In the genomic region with DNA sequence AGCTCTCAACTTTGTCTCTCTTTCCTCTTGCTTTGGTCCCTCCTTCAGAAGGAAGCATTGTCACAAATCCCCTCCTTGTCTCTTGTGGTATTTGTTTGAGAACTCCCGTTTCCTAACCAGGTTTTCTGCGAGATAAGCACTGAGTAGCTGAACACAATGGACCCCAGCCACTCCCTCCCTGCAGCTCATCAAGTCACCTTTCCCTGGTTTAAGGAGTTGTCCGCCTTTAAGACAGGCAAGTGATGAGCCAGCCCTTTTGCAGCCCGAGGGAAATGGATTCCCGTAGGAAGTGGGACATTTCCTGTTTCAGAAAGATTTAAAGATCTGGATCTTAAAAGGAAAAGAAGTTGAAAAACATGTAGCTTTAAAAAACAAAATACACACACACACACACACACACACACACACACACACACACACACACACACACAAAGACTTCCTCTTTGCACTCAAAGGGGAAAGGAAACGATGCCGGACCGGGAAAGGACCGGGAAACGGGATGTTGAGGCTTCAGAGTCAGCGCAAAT, we compare ENCODE assay signal across 9 mouse cellular contexts. TPM values are rescaled to one million over a fixed set of nuclear protein-coding genes. Genes with fewer than 3 reads are reported as not detected.
DNase-seq lines count a peak whose midpoint lies in the region; ATAC-seq and TF ChIP-seq lines count a peak whose summit lies in the region.
"Had no signal": no experiment of that assay in that cellular context is flagged by ENCODE, and none has a peak within 500 bp of the region (broad histone marks: within the 10 kb centered on the region; RNA-seq: fewer than 3 reads in every experiment).

No protein-coding gene starts in this region.

- no peaks in the 10 kb centered on the region for H3K27me3 ChIP-seq in heart, embryonic 13.5 days (replicated peaks)
- H3K27me3 ChIP-seq in liver, embryonic 12.5 days (replicated peaks): no peaks in the 10 kb centered on the region

- peak overlapping the region; percentile 33 for H3K4me2 ChIP-seq in heart, embryonic 13.5 days
- peak overlapping the region; percentile 20 for H3K4me2 ChIP-seq in liver, embryonic 12.5 days

- TF ChIP-seq CTCF in layer of hippocampus, adult 2 months (conservative IDR thresholded peaks at IDR 0.05): no peak

- H3K9ac ChIP-seq in heart, embryonic 13.5 days: no peak overlapping the region
- no peak overlapping the region for H3K9ac ChIP-seq in liver, embryonic 12.5 days

- H3K9me3 ChIP-seq in heart, embryonic 13.5 days: no peaks in the 10 kb centered on the region
- H3K9me3 ChIP-seq in liver, embryonic 12.5 days (replicated peaks): no peaks in the 10 kb centered on the region

- peak overlapping the region; percentile 39; the same call in 1 of the 2 replicates for H3K27ac ChIP-seq in layer of hippocampus, adult 2 months
- H3K27ac ChIP-seq in heart, embryonic 13.5 days (replicated peaks): peak overlapping the region; percentile 76
- no peak overlapping the region for H3K27ac ChIP-seq in liver, embryonic 12.5 days

- ATAC-seq in heart, embryonic 13.5 days (ENCODE audit: extremely low read depth, insufficient number of reproducible peaks, low FRiP score, low TSS enrichment): no peak
- ATAC-seq in liver, embryonic 12.5 days: peak; percentile 55; the same call in 1 of the 2 replicates
- ATAC-seq in megakaryocyte-erythroid progenitor cell, adult 5-6 weeks (replicated peaks; ENCODE audit: low FRiP score, low TSS enrichment, poor library complexity, severe bottlenecking): peak; percentile 89
- ATAC-seq in cerebellum, adult (ENCODE audit: insufficient number of reproducible peaks, low FRiP score, low TSS enrichment): no peak
- no peak for ATAC-seq in monocyte, adult 5-6 weeks (replicated peaks; ENCODE audit: insufficient number of reproducible peaks, low FRiP score, low TSS enrichment, poor library complexity, severe bottlenecking)

- 52% methylated on average over 11 of the region's 11 CpGs for WGBS in heart, embryonic 13.5 days
- WGBS in liver, embryonic 12.5 days (ENCODE audit: insufficient replicate concordance): 15% methylated on average over 11 of the region's 11 CpGs

- H3K36me3 ChIP-seq in heart, embryonic 13.5 days: peaks cover 27% of the 10 kb centered on the region
- no peaks in the 10 kb centered on the region for H3K36me3 ChIP-seq in liver, embryonic 12.5 days

- H3K4me3 ChIP-seq in layer of hippocampus, adult 2 months: no peak overlapping the region; the same call in 1 of the 2 replicates
- no peak overlapping the region for H3K4me3 ChIP-seq in heart, embryonic 13.5 days
- H3K4me3 ChIP-seq in liver, embryonic 12.5 days: no peak overlapping the region

- H3K4me1 ChIP-seq in heart, embryonic 13.5 days: peaks cover 23% of the 10 kb centered on the region
- peaks cover 26% of the 10 kb centered on the region for H3K4me1 ChIP-seq in liver, embryonic 12.5 days

- DNase-seq in layer of hippocampus, adult 2 months (ENCODE audit: low spot score in 2 of 2): no peak
- no peak for DNase-seq in layer of hippocampus, adult 8-10 months (ENCODE audit: low spot score in 2 of 2)
- no peak for DNase-seq in layer of hippocampus, adult 11-12 months (ENCODE audit: low spot score)
- DNase-seq: cerebellum, adult 9-11 months had no signal

RNA-seq across cellular contexts. Expression of gene Tfpi, which starts 16.9 kb away (rescaled TPM):
- total RNA-seq in layer of hippocampus, adult 2 months (2021): 1 to 10 TPM; 3.6 TPM
- 1 to 10 TPM; 3.2 to 5.1 (median 4.4) TPM for total RNA-seq in layer of hippocampus, adult 8-10 months (2022)
- polyA plus RNA-seq in heart, embryonic 13.5 days (2015; fragmentation: Nextera tagmentation; extraction: Ambion mirVana): 72.0 and 80.3 TPM in 2 replicates
- polyA plus RNA-seq in liver, embryonic 12.5 days (2016; fragmentation: Nextera tagmentation; extraction: Ambion mirVana): 25.0 and 25.8 TPM in 2 replicates
- 15.2 and 37.8 TPM in 2 replicates for total RNA-seq in megakaryocyte-erythroid progenitor cell, adult 5-6 weeks (2014; fragmentation: Nextera tagmentation)
- total RNA-seq in megakaryocyte-erythroid progenitor cell, adult 5-6 weeks (2017): 49.2 and 60.6 TPM in 2 replicates
- total RNA-seq in monocyte, adult 5-6 weeks (2017): 2.2 to 4.7 TPM (median 4.2 TPM) in 3 replicates

RNA-seq across cellular contexts. Expression of gene Calcrl, which starts 34.5 kb away (rescaled TPM):
- total RNA-seq in layer of hippocampus, adult 2 months (2021): 1 to 10 TPM; 8.0 to 8.5 TPM
- 10 to 100 TPM in 2 of 4 experiments, 1 to 10 TPM in 2; 9.6 to 12.6 (median 10.4) TPM for total RNA-seq in layer of hippocampus, adult 8-10 months (2022)
- 38.6 and 39.2 TPM in 2 replicates for polyA plus RNA-seq in heart, embryonic 13.5 days (2015; fragmentation: Nextera tagmentation; extraction: Ambion mirVana)
- polyA plus RNA-seq in liver, embryonic 12.5 days (2016; fragmentation: Nextera tagmentation; extraction: Ambion mirVana): 22.1 and 24.6 TPM in 2 replicates
- 4.3 and 5.1 TPM in 2 replicates for total RNA-seq in megakaryocyte-erythroid progenitor cell, adult 5-6 weeks (2014; fragmentation: Nextera tagmentation)
- total RNA-seq in megakaryocyte-erythroid progenitor cell, adult 5-6 weeks (2017): 23.2 and 37.4 TPM in 2 replicates
- 29.0 to 40.3 TPM (median 31.7 TPM) in 3 replicates for total RNA-seq in monocyte, adult 5-6 weeks (2017)

Comparison
In these comparisons a context has a peak if more than half of its experiments do, and no peak if none do; other contexts are left out.
1. ATAC-seq: peak in liver, embryonic 12.5 days (single experiment) and megakaryocyte-erythroid progenitor cell, adult 5-6 weeks (single experiment); none in heart, embryonic 13.5 days (single experiment), cerebellum, adult (single experiment) and monocyte, adult 5-6 weeks (single experiment).